Mouse (Mus musculus) lung, postnatal 0 days (tissue): Measurements from ENCODE around the gene Mgat1. TPM values are rescaled to one million over a fixed set of nuclear protein-coding genes. Genes with fewer than 3 reads are reported as not detected.
A peak's percentile ranks its signal among the peaks of the same experiment; 100 is the strongest.

ENCODE experiments used
- ATAC-seq: fragments of 200-750 bp; cut with Nextera tagmentation; 2 replicates; pipeline ENCODE4 v1.8.0; 2017; ENCODE audit warnings: moderate library complexity
- DNase-seq: peaks from one replicate; pipeline ENCODE4 v3.0.0-alpha.2; 2016; ENCODE audit warnings: low spot score
- H3K27ac ChIP-seq: fragments of 300-500 bp; sonication (generic); 2 replicates; pipeline ENCODE4 v1.5.1; 2014; ENCODE audit warnings: antibody characterized with exemption, mild to moderate bottlenecking, low read length, mixed read lengths
- H3K27me3 ChIP-seq: fragments of 300-500 bp; sonication (generic); replicated peaks from 2 replicates; pipeline ENCODE4 v1.6.1; 2014; ENCODE audit warnings: low read length, mixed read lengths; ENCODE audit not compliant: insufficient read depth
- H3K36me3 ChIP-seq: fragments of 300-500 bp; sonication (generic); 2 replicates; pipeline ENCODE4 v1.6.1; 2014; ENCODE audit warnings: low read length, mixed read lengths; ENCODE audit not compliant: insufficient read depth
- H3K4me1 ChIP-seq: fragments of 300-500 bp; sonication (generic); 2 replicates; pipeline ENCODE4 v1.6.1; 2014; ENCODE audit warnings: antibody characterized with exemption, low read depth, low read length, mixed read lengths; ENCODE audit not compliant: insufficient read depth
- H3K4me2 ChIP-seq: fragments of 300-500 bp; sonication (generic); replicated peaks from 2 replicates; pipeline ENCODE4 v1.6.1; 2014; ENCODE audit warnings: low read depth, mild to moderate bottlenecking, low read length, moderate library complexity, mixed read lengths
- H3K4me3 ChIP-seq: fragments of 300-500 bp; sonication (generic); 2 replicates; pipeline ENCODE4 v1.5.1; 2014; ENCODE audit warnings: low read depth, low read length
- H3K9ac ChIP-seq: fragments of 300-500 bp; sonication (generic); replicated peaks from 2 replicates; pipeline ENCODE4 v1.6.1; 2014; ENCODE audit warnings: low read depth, mild to moderate bottlenecking
- H3K9me3 ChIP-seq: fragments of 300-500 bp; sonication (generic); 2 replicates; pipeline ENCODE4 v1.6.1; 2016; ENCODE audit warnings: low read length, mixed read lengths
- CTCF ChIP-seq: IDR thresholded peaks from 2 replicates; pipeline ENCODE4 v1.5.1; 2016; ENCODE audit warnings: antibody characterized with exemption, mild to moderate bottlenecking
- EP300 ChIP-seq: IDR thresholded peaks from 2 replicates; pipeline ENCODE4 v1.6.1; 2016; ENCODE audit warnings: antibody characterized with exemption, mild to moderate bottlenecking, control low read depth
- WGBS: fragments of 180-500 bp; shearing (Covaris S2); extraction: QIAGEN DNeasy Blood & Tissue Kit; methylation state at CpG from one replicate; pipeline ENCODE4 v1.1.7; 2014; 5-methylcytosine and 5-hydroxymethylcytosine counted together
- polyA plus RNA-seq: library from polyadenylated mRNA; unstranded; fragments of >200 nt; fragmentation: Nextera tagmentation; extraction: Ambion mirVana; gene quantifications from 2 replicates; pipeline ENCODE4 v1.2.1, GENCODE M21; 2015

Mgat1 gene
- polyA plus RNA-seq, 1 experiment from 2014 or later = 90.2 TPM

GRCm38 (mm10) chr11:49249811-49250421, 5.9 kb downstream of the Mgat1 start:
- TF ChIP-seq CTCF (no peak), EP300 (no peak)
- 15% methylated on average over 10 of the region's 10 CpGs for WGBS
- ATAC-seq (no peak), DNase-seq (peak; percentile 25)
- Histone ChIP-seq H3K4me1 (peaks cover 41% of the 10 kb centered on the region), H3K27ac (peak overlapping the region; percentile 96), H3K9me3 (no peaks in the 10 kb centered on the region), H3K4me3 (peak overlapping the region; percentile 66), H3K9ac (peak overlapping the region; percentile 82), H3K36me3 (peaks cover 3% of the 10 kb centered on the region; the same call in 1 of the 2 replicates), H3K4me2 (peak overlapping the region; percentile 65), H3K27me3 (no peaks in the 10 kb centered on the region)

- DNase-seq (peak; percentile 96), ATAC-seq (peak; percentile 94)
- H3K4me2 ChIP-seq = peak overlapping the region; percentile 65
- WGBS = 4% methylated on average over 40 of the region's 45 CpGs
- TF ChIP-seq CTCF = peak; percentile 67
- TF ChIP-seq EP300 = peak; percentile 61; the same call in 1 of the 2 replicates
- peaks cover 37% of the 10 kb centered on the region for H3K4me1 ChIP-seq
- peaks cover 6% of the 10 kb centered on the region; the same call in 1 of the 2 replicates for H3K36me3 ChIP-seq
- H3K27ac ChIP-seq = peak overlapping the region; percentile 96
- peak overlapping the region; percentile 82 for H3K9ac ChIP-seq
- no peaks in the 10 kb centered on the region for H3K27me3 ChIP-seq
- peak overlapping the region; percentile 66 for H3K4me3 ChIP-seq
- H3K9me3 ChIP-seq = no peaks in the 10 kb centered on the region
Measured at GRCm38 (mm10) chr11:49250422-49251379, 6.7 kb downstream of the Mgat1 start.

- H3K36me3 ChIP-seq = peaks cover 6% of the 10 kb centered on the region; the same call in 1 of the 2 replicates
- peak overlapping the region; percentile 82; the same call in 1 of the 2 replicates for H3K9ac ChIP-seq
- H3K4me1 ChIP-seq = peaks cover 37% of the 10 kb centered on the region
- 42% methylated on average over 7 of the region's 7 CpGs for WGBS
- DNase-seq = no peak
- no peak for ATAC-seq
- TF ChIP-seq EP300 (no peak), CTCF (no peak)
- H3K4me2 ChIP-seq = peak overlapping the region; percentile 65
- no peaks in the 10 kb centered on the region for H3K27me3 ChIP-seq
- H3K4me3 ChIP-seq = peak overlapping the region; percentile 66
- H3K27ac ChIP-seq = peak overlapping the region; percentile 96; the same call in 1 of the 2 replicates
- H3K9me3 ChIP-seq = no peaks in the 10 kb centered on the region
Measured at GRCm38 (mm10) chr11:49251380-49251761, 7.4 kb downstream of the Mgat1 start.

- H3K4me2 ChIP-seq = peak overlapping the region; percentile 65
- 74% methylated on average over 5 of the region's 5 CpGs for WGBS
- no peaks in the 10 kb centered on the region for H3K9me3 ChIP-seq
- peak overlapping the region; percentile 66; the same call in 1 of the 2 replicates for H3K4me3 ChIP-seq
- no peaks in the 10 kb centered on the region for H3K27me3 ChIP-seq
- TF ChIP-seq CTCF = no peak
- no peak for TF ChIP-seq EP300
- no peak for DNase-seq
- H3K27ac ChIP-seq = no peak overlapping the region
- peaks cover 6% of the 10 kb centered on the region; the same call in 1 of the 2 replicates for H3K36me3 ChIP-seq
- H3K9ac ChIP-seq = 0 out of 2 replicates have a peak overlapping the region, but pooled peaks have one; percentile 82
- peaks cover 36% of the 10 kb centered on the region for H3K4me1 ChIP-seq
- ATAC-seq = no peak
Measured at GRCm38 (mm10) chr11:49252048-49252447, 8.1 kb downstream of the Mgat1 start.

- H3K9me3 ChIP-seq = no peaks in the 10 kb centered on the region
- DNase-seq = peak; percentile 26
- H3K27ac ChIP-seq = no peak overlapping the region
- H3K27me3 ChIP-seq = no peaks in the 10 kb centered on the region
- peaks cover 6% of the 10 kb centered on the region; the same call in 1 of the 2 replicates for H3K36me3 ChIP-seq
- H3K9ac ChIP-seq = no peak overlapping the region
- ATAC-seq = no peak
- peak overlapping the region; percentile 11 for H3K4me2 ChIP-seq
- 54% methylated on average over 6 of the region's 6 CpGs for WGBS
- H3K4me1 ChIP-seq = peaks cover 26% of the 10 kb centered on the region
- TF ChIP-seq EP300 (no peak), CTCF (no peak)
- no peak overlapping the region for H3K4me3 ChIP-seq
Measured at GRCm38 (mm10) chr11:49253035-49253434, 9.0 kb downstream of the Mgat1 start.

GRCm38 (mm10) chr11:49259296-49259695, 15.3 kb downstream of the Mgat1 start:
- Histone ChIP-seq H3K9me3 (no peaks in the 10 kb centered on the region), H3K4me3 (no peak overlapping the region), H3K36me3 (peaks cover 24% of the 10 kb centered on the region), H3K4me1 (peaks cover 2% of the 10 kb centered on the region; the same call in 1 of the 2 replicates), H3K27me3 (no peaks in the 10 kb centered on the region), H3K27ac (no peak overlapping the region), H3K9ac (no peak overlapping the region), H3K4me2 (no peak overlapping the region)
- TF ChIP-seq CTCF (no peak), EP300 (no peak)
- 69% methylated on average over 2 of the region's 2 CpGs for WGBS
- ATAC-seq (no peak), DNase-seq (no peak)
